Mouse (Mus musculus) forebrain, embryonic 10.5 days (tissue): ENCODE results near the gene Prg2. TPM values are rescaled to one million over a fixed set of nuclear protein-coding genes. Genes with fewer than 3 reads are reported as not detected.

Experiments
- DNase-seq: peaks from one replicate; pipeline ENCODE4 v3.0.0-alpha.2; 2017; ENCODE audit warnings: low spot score; ENCODE audit errors: extremely low spot score
- H3K27ac ChIP-seq: fragments of 300-500 bp; sonication (generic); 2 replicates; pipeline ENCODE4 v1.5.1; 2016; ENCODE audit warnings: mild to moderate bottlenecking
- H3K27me3 ChIP-seq: fragments of 300-500 bp; sonication (generic); 2 replicates; pipeline ENCODE4 v1.6.1; 2016; ENCODE audit warnings: mild to moderate bottlenecking; ENCODE audit not compliant: poor library complexity, severe bottlenecking
- H3K36me3 ChIP-seq: fragments of 300-500 bp; sonication (generic); replicated peaks from 2 replicates; pipeline ENCODE4 v1.6.1; 2016; ENCODE audit warnings: mild to moderate bottlenecking, moderate library complexity
- H3K4me1 ChIP-seq: fragments of 300-500 bp; sonication (generic); 2 replicates; pipeline ENCODE4 v1.6.1; 2016
- H3K4me3 ChIP-seq: fragments of 300-500 bp; sonication (generic); 2 replicates; pipeline ENCODE4 v1.5.1; 2016; ENCODE audit warnings: mild to moderate bottlenecking, moderate library complexity
- H3K9me3 ChIP-seq: fragments of 300-500 bp; sonication (generic); 2 replicates; pipeline ENCODE4 v1.6.1; 2016; ENCODE audit warnings: mild to moderate bottlenecking, moderate library complexity
- WGBS: fragments of 180-500 bp; shearing (Covaris S2); methylation state at CpG from one replicate; pipeline ENCODE4 v1.1.7; 2016; 5-methylcytosine and 5-hydroxymethylcytosine counted together
- polyA plus RNA-seq: library from polyadenylated mRNA; unstranded; fragments of >200 nt; fragmentation: Nextera tagmentation; extraction: Ambion mirVana; gene quantifications from 2 replicates; pipeline ENCODE4 v1.2.1, GENCODE M21; 2016

Prg2 gene
- polyA plus RNA-seq, 1 experiment from 2014 or later: not detected

- no peak overlapping the region for H3K27ac ChIP-seq
- H3K4me1 ChIP-seq: no peaks in the 10 kb centered on the region
- H3K4me3 ChIP-seq: no peak overlapping the region
- DNase-seq: no peak
- WGBS: 83% methylated on average over 5 of the region's 5 CpGs
- no peaks in the 10 kb centered on the region for H3K9me3 ChIP-seq
- H3K36me3 ChIP-seq: no peaks in the 10 kb centered on the region
- no peaks in the 10 kb centered on the region for H3K27me3 ChIP-seq
Measured at GRCm38 (mm10) chr2:85013826-85014587, 33.7 kb downstream of the Prg2 start.

GRCm38 (mm10) chr2:85014588-85014982, 34.3 kb downstream of the Prg2 start:
- no peak for DNase-seq
- no peaks in the 10 kb centered on the region for H3K36me3 ChIP-seq
- no peak overlapping the region for H3K4me3 ChIP-seq
- 69% methylated on average over 3 of the region's 3 CpGs for WGBS
- H3K4me1 ChIP-seq: no peaks in the 10 kb centered on the region
- no peaks in the 10 kb centered on the region for H3K27me3 ChIP-seq
- no peaks in the 10 kb centered on the region for H3K9me3 ChIP-seq
- H3K27ac ChIP-seq: no peak overlapping the region

- Histone ChIP-seq H3K27me3 (no peaks in the 10 kb centered on the region), H3K9me3 (no peaks in the 10 kb centered on the region), H3K4me3 (no peak overlapping the region), H3K36me3 (no peaks in the 10 kb centered on the region), H3K4me1 (no peaks in the 10 kb centered on the region), H3K27ac (no peak overlapping the region)
- DNase-seq: no peak
- WGBS: 23% methylated on average over 4 of the region's 4 CpGs
Measured at GRCm38 (mm10) chr2:85022043-85022442, 41.8 kb downstream of the Prg2 start.

GRCm38 (mm10) chr2:85026178-85026577, 45.9 kb downstream of the Prg2 start:
- Histone ChIP-seq H3K4me1 (no peaks in the 10 kb centered on the region), H3K9me3 (no peaks in the 10 kb centered on the region), H3K27ac (no peak overlapping the region), H3K4me3 (no peak overlapping the region), H3K27me3 (no peaks in the 10 kb centered on the region), H3K36me3 (no peaks in the 10 kb centered on the region)
- 69% methylated on average over 3 of the region's 3 CpGs for WGBS
- no peak for DNase-seq

- Histone ChIP-seq H3K27me3 (no peaks in the 10 kb centered on the region), H3K4me1 (no peaks in the 10 kb centered on the region), H3K4me3 (no peak overlapping the region), H3K9me3 (no peaks in the 10 kb centered on the region), H3K27ac (no peak overlapping the region), H3K36me3 (no peaks in the 10 kb centered on the region)
- no peak for DNase-seq
- 82% methylated on average over 5 of the region's 5 CpGs for WGBS
Measured at GRCm38 (mm10) chr2:85027281-85027680, 47.0 kb downstream of the Prg2 start.

GRCm38 (mm10) chr2:85029897-85030296, 49.6 kb downstream of the Prg2 start:
- no peaks in the 10 kb centered on the region for H3K4me1 ChIP-seq
- WGBS: 83% methylated on average over 6 of the region's 6 CpGs
- no peak overlapping the region for H3K4me3 ChIP-seq

GRCm38 (mm10) chr2:85030989-85031388, 50.7 kb downstream of the Prg2 start:
- no peaks in the 10 kb centered on the region for H3K36me3 ChIP-seq
- DNase-seq: no peak
- peaks cover 7% of the 10 kb centered on the region for H3K4me1 ChIP-seq
- H3K9me3 ChIP-seq: no peaks in the 10 kb centered on the region
- WGBS: 80% methylated on average over 6 of the region's 6 CpGs
- H3K27ac ChIP-seq: no peak overlapping the region
- H3K27me3 ChIP-seq: no peaks in the 10 kb centered on the region
- H3K4me3 ChIP-seq: no peak overlapping the region

More at GRCm38 (mm10) chr2:85029897-85030296, 49.6 kb downstream of the Prg2 start:
- no peaks in the 10 kb centered on the region for H3K36me3 ChIP-seq
- no peaks in the 10 kb centered on the region for H3K27me3 ChIP-seq
- no peaks in the 10 kb centered on the region for H3K9me3 ChIP-seq
- no peak overlapping the region for H3K27ac ChIP-seq
- no peak for DNase-seq

GRCm38 (mm10) chr2:85033121-85033520, 52.9 kb downstream of the Prg2 start:
- no peak for DNase-seq
- Histone ChIP-seq H3K4me3 (no peak overlapping the region), H3K4me1 (peaks cover 18% of the 10 kb centered on the region), H3K9me3 (no peaks in the 10 kb centered on the region), H3K27ac (no peak overlapping the region), H3K36me3 (no peaks in the 10 kb centered on the region), H3K27me3 (no peaks in the 10 kb centered on the region)
- 92% methylated on average over 2 of the region's 2 CpGs for WGBS

Other genes starting within 250 kb of the Prg2 start
- 6.4 and 8.2 TPM in 2 replicates for gene Ypel4, start 246.4 kb upstream of the Prg2 start, polyA plus RNA-seq
- gene Gm19426, start 236.8 kb upstream of the Prg2 start, polyA plus RNA-seq: 8.5 and 8.8 TPM in 2 replicates
- gene Serping1, start 205.0 kb upstream of the Prg2 start, polyA plus RNA-seq: 22.7 and 23.2 TPM in 2 replicates
- gene Ube2l6, start 181.6 kb upstream of the Prg2 start, polyA plus RNA-seq: 28.8 and 33.1 TPM in 2 replicates
- 0.46 TPM in 1 of 2 replicates, not detected in the other for gene Smtnl1, start 157.8 kb upstream of the Prg2 start, polyA plus RNA-seq
- gene Timm10, start 153.5 kb upstream of the Prg2 start, polyA plus RNA-seq: 68.6 and 70.9 TPM in 2 replicates
- 28.5 and 29.3 TPM in 2 replicates for gene Slc43a1, start 141.6 kb upstream of the Prg2 start, polyA plus RNA-seq
- gene Rtn4rl2, start 93.8 kb upstream of the Prg2 start, polyA plus RNA-seq: 0.78 and 1.0 TPM in 2 replicates
- 20.8 and 23.7 TPM in 2 replicates for gene Slc43a3, start 43.9 kb upstream of the Prg2 start, polyA plus RNA-seq
- not detected in 2 replicates for gene Prg3, start 7.8 kb downstream of the Prg2 start, polyA plus RNA-seq
- 433 and 446 TPM in 2 replicates for gene Ssrp1, start 56.8 kb downstream of the Prg2 start, polyA plus RNA-seq
- gene P2rx3, start 57.0 kb downstream of the Prg2 start, polyA plus RNA-seq: 2.7 and 3.6 TPM in 2 replicates
- gene Tnks1bp1, start 67.6 kb downstream of the Prg2 start, polyA plus RNA-seq: 26.6 and 36.1 TPM in 2 replicates
- 37.6 and 38.8 TPM in 2 replicates for gene Aplnr, start 155.8 kb downstream of the Prg2 start, polyA plus RNA-seq
- gene Lrrc55, start 216.7 kb downstream of the Prg2 start, polyA plus RNA-seq: 0.30 and 0.47 TPM in 2 replicates